Mouse (Mus musculus) olfactory bulb, adult 2 months (tissue): ENCODE measurements at regions not wholly inside any gene's neighbourhood (a gene's known extent, or its start where the extent isn't known, plus 50 kb on each side); places are given as distances from the start of the nearest gene placed in this dataset.

Experiments used
- CTCF ChIP-seq: fragments of 200-500 bp; IDR thresholded peaks from 2 replicates; pipeline ENCODE4 v1.5.1; 2012; ENCODE audit warnings: low read depth, mild to moderate bottlenecking, low read length, moderate library complexity; ENCODE audit not compliant: insufficient read depth
- POLR2A ChIP-seq: fragments of 200-500 bp; IDR thresholded peaks from 2 replicates; pipeline ENCODE4 v1.6.1; 2012; ENCODE audit warnings: mild to moderate bottlenecking, low read depth, low read length, moderate library complexity; ENCODE audit not compliant: insufficient read depth

DNA sequence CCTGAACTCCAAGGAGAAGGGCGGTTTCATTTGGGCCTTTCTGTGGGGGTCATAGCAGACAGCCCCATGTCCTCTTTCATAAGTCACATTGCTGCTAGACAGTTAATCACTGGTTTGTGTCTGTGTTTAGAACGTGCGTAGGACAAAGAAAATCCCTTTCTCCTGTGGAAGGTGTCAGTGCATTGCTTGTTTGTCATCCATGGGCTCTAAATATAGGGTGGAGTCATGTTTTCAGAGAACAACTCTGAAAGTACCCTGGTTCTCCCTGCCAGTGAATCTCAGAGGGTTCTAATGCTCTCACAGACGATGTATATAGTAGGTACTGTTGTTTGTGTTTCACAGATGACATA, 283.0 kb upstream of the Emcn start:
- no peak for TF ChIP-seq CTCF
- no peak for TF ChIP-seq POLR2A
